Mouse (Mus musculus): Measurements from ENCODE around the gene Ppp1cc. TPM values are rescaled to one million over a fixed set of nuclear protein-coding genes. Genes with fewer than 3 reads are reported as not detected.

The Ppp1cc gene
- 128 and 167 TPM in 2 replicates for total RNA-seq (2023)

GRCm38 (mm10) chr5:122157827-122158381 lies at the start of gene Ppp1cc:
TSS of gene Ppp1cc (plus strand) at chr5:122158278.

DNA sequence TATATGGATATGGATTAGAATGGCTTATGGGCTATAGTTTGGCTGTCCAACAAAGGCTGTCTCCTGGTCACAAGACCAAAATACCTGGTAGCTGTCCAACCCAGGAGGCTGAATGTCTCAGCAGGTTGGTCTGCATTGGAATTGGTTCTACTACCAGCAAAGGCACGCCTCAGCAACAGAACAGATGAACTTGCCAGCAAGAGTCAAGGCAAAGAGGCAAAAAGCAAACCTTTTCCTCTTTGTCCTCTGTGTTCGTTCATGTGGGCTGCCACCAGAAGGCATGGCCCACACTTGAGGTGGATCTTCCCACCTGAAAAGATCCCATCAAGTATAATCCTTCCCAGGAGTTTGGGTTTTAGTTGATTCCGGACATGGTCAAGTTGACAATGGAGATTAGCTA lies 17.4 kb upstream of the Ppp1cc start, which contains the start of gene Ccdc63:
Gene Ccdc63, minus strand, starts transcription at position 101 of the 400 bp plus-strand sequence.

GRCm38 (mm10) chr5:122206475-122206874 lies 48.4 kb downstream of the Ppp1cc start, which contains the start of gene Hvcn1:
TSS of gene Hvcn1 (plus strand) at chr5:122206804.

Other genes with a start within 250 kb of the Ppp1cc start
- gene Cux2, start 108.2 kb upstream of the Ppp1cc start, total RNA-seq (2023): 0.27 and 1.7 TPM in 2 replicates
- 5.8 and 10.0 TPM in 2 replicates for gene Myl2, start 57.3 kb upstream of the Ppp1cc start, total RNA-seq (2023)
- 8.9 and 12.0 TPM in 2 replicates for gene Ccdc63, start 17.5 kb upstream of the Ppp1cc start, total RNA-seq (2023)
- gene Hvcn1, start 48.5 kb downstream of the Ppp1cc start, total RNA-seq (2023): 90.1 and 98.8 TPM in 2 replicates
- gene Tctn1, start 106.2 kb downstream of the Ppp1cc start, total RNA-seq (2023): 7.6 TPM in 2 replicates
- 11.2 and 14.2 TPM in 2 replicates for gene Pptc7, start 126.1 kb downstream of the Ppp1cc start, total RNA-seq (2023)
- 0.29 TPM in 1 of 2 replicates, not detected in the other for gene Rad9b, start 196.0 kb downstream of the Ppp1cc start, total RNA-seq (2023)
- 52.9 and 57.5 TPM in 2 replicates for gene Vps29, start 196.1 kb downstream of the Ppp1cc start, total RNA-seq (2023)
- gene Gpn3, start 213.6 kb downstream of the Ppp1cc start, total RNA-seq (2023): 8.2 and 11.1 TPM in 2 replicates
- 4.4 and 5.3 TPM in 2 replicates for gene Fam216a, start 214.1 kb downstream of the Ppp1cc start, total RNA-seq (2023)
- 581 and 726 TPM in 2 replicates for gene Arpc3, start 233.6 kb downstream of the Ppp1cc start, total RNA-seq (2023)

Data from neutrophil, adult 65 days (primary cell).